Mouse (Mus musculus): Measurements from ENCODE around the gene Ccdc116. TPM values are rescaled to one million over a fixed set of nuclear protein-coding genes. Genes with fewer than 3 reads are reported as not detected.
"Not testable (repeated sequence)": the region's sequence is repeated elsewhere in the genome, so short reads cannot be mapped to it uniquely, and the experiment has no call there.

Gene Ccdc116
- 0.62 and 0.81 TPM in 2 replicates for polyA plus RNA-seq (2015; fragmentation: Nextera tagmentation; extraction: Ambion mirVana)

DNA sequence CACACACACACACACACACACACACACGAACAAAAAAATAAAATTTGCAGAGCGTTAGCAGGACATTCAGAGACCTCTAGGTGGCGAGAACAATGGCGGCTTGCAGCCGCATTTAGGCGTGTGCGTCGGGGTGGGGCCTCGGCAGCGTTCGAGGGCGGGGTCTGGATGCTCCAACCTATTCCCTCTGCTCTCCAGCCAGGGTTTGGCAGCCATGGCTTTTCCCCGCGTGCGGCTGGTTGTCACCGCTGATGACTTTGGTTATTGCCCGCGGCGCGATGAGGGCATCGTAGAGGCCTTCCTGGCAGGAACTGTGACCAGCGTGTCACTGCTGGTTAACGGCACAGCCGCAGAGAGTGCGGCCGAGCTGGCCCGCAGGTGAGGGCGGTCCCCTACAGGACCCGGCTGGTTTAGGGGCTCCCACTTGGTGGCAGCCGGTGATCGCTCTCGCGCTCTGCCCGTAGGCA, at the start of gene Ccdc116:
Ccdc116 (minus strand) TSS at position 458 of the 464 bp plus-strand sequence.
- peak within 1 kb of the TSS; percentile 98 for H3K4me2 ChIP-seq
- H3K4me1 ChIP-seq (replicated peaks) = peaks cover 20% of the 10 kb centered on the region
- peaks cover 8% of the 10 kb centered on the region; the same call in 1 of the 2 replicates for H3K36me3 ChIP-seq
- DNase-seq (peak; percentile 77), ATAC-seq (ENCODE audit: low read depth) (peak; percentile 74)
- no peaks in the 10 kb centered on the region for H3K9me3 ChIP-seq (replicated peaks)
- H3K27ac ChIP-seq = peak within 1 kb of the TSS; percentile 18; the same call in 1 of the 2 replicates
- H3K27me3 ChIP-seq = no peaks in the 10 kb centered on the region
- under 1% methylated on average over 34 of the region's 34 CpGs for WGBS (ENCODE audit: insufficient replicate concordance)
- peak within 1 kb of the TSS; percentile 78 for H3K9ac ChIP-seq
- peak within 1 kb of the TSS; percentile 70 for H3K4me3 ChIP-seq (replicated peaks)

- WGBS (ENCODE audit: insufficient replicate concordance) = 74% methylated on average over 4 of the region's 4 CpGs
- Histone ChIP-seq H3K27me3 (no peaks in the 10 kb centered on the region), H3K36me3 (peaks cover 31% of the 10 kb centered on the region), H3K4me3 (replicated peaks) (no peak overlapping the region), H3K9me3 (replicated peaks) (no peaks in the 10 kb centered on the region), H3K27ac (no peak overlapping the region), H3K9ac (no peak overlapping the region), H3K4me1 (replicated peaks) (peaks cover 41% of the 10 kb centered on the region), H3K4me2 (no peak overlapping the region)
- ATAC-seq (ENCODE audit: low read depth) (no peak), DNase-seq (no peak)
These were observed 46.8 kb upstream of the Ccdc116 start for GRCm38 (mm10) chr16:17193823-17194222.

GRCm38 (mm10) chr16:17185475-17185874, 38.4 kb upstream of the Ccdc116 start:
- H3K9me3 ChIP-seq (replicated peaks) = no peaks in the 10 kb centered on the region
- H3K27me3 ChIP-seq = no peaks in the 10 kb centered on the region
- no peak for DNase-seq
- no peak overlapping the region for H3K4me2 ChIP-seq
- ATAC-seq (ENCODE audit: low read depth) = no peak
- no peak overlapping the region for H3K27ac ChIP-seq
- H3K4me3 ChIP-seq (replicated peaks) = no peak overlapping the region
- H3K4me1 ChIP-seq (replicated peaks) = peaks cover 30% of the 10 kb centered on the region
- H3K9ac ChIP-seq = no peak overlapping the region
- H3K36me3 ChIP-seq = peaks cover 36% of the 10 kb centered on the region

GRCm38 (mm10) chr16:17183003-17183402, 36.0 kb upstream of the Ccdc116 start:
- peaks cover 36% of the 10 kb centered on the region for H3K36me3 ChIP-seq
- H3K9ac ChIP-seq = no peak overlapping the region
- no peak overlapping the region for H3K4me3 ChIP-seq (replicated peaks)
- DNase-seq = no peak
- H3K4me1 ChIP-seq (replicated peaks) = peaks cover 27% of the 10 kb centered on the region
- no peaks in the 10 kb centered on the region for H3K27me3 ChIP-seq
- 69% methylated on average over 3 of the region's 3 CpGs for WGBS (ENCODE audit: insufficient replicate concordance)
- no peak overlapping the region for H3K27ac ChIP-seq
- no peaks in the 10 kb centered on the region for H3K9me3 ChIP-seq (replicated peaks)
- H3K4me2 ChIP-seq = no peak overlapping the region
- no peak for ATAC-seq (ENCODE audit: low read depth)

DNA sequence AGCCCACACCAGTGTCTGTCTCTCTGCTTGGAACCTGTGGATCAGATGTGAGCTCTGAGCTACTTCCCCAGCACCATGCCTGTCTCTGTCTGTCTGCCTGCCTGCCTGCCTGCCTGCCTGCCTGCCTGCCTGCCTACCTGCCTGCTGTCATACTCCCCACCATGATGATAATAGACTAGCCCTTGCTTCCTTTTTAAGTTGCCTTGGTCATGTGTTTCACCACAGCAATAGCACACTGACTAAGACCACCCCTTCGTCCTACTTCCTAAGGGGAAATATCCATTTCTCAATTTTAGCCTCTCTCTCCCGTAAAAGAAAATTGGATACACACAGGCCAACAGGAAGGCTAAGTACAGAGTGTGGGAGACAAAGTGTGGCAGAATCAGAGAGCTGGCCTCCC, 35.1 kb upstream of the Ccdc116 start:
- no peak overlapping the region for H3K27ac ChIP-seq

GRCm38 (mm10) chr16:17181382-17181781, 34.4 kb upstream of the Ccdc116 start:
- H3K9me3 ChIP-seq (replicated peaks) = no peaks in the 10 kb centered on the region
- H3K27me3 ChIP-seq = no peaks in the 10 kb centered on the region
- peaks cover 35% of the 10 kb centered on the region for H3K36me3 ChIP-seq
- H3K4me3 ChIP-seq (replicated peaks) = no peak overlapping the region
- WGBS (ENCODE audit: insufficient replicate concordance) = 56% methylated on average over 4 of the region's 4 CpGs
- no peak overlapping the region for H3K9ac ChIP-seq
- H3K27ac ChIP-seq = peak overlapping the region; percentile 30
- H3K4me2 ChIP-seq = no peak overlapping the region
- peaks cover 40% of the 10 kb centered on the region for H3K4me1 ChIP-seq (replicated peaks)
- ATAC-seq (ENCODE audit: low read depth) (no peak), DNase-seq (no peak)

More for the DNA sequence above, 35.1 kb upstream of the Ccdc116 start:
- H3K9ac ChIP-seq = no peak overlapping the region
- no peaks in the 10 kb centered on the region for H3K27me3 ChIP-seq
- DNase-seq (no peak), ATAC-seq (ENCODE audit: low read depth) (0 out of 2 replicates have a peak, but pooled peaks have one; percentile 21)
- WGBS (ENCODE audit: insufficient replicate concordance) = 55% methylated on average over 2 of the region's 2 CpGs
- no peak overlapping the region for H3K4me2 ChIP-seq
- H3K36me3 ChIP-seq = peaks cover 36% of the 10 kb centered on the region
- no peaks in the 10 kb centered on the region for H3K9me3 ChIP-seq (replicated peaks)
- H3K4me1 ChIP-seq (replicated peaks) = peaks cover 35% of the 10 kb centered on the region
- H3K4me3 ChIP-seq (replicated peaks) = no peak overlapping the region

DNA sequence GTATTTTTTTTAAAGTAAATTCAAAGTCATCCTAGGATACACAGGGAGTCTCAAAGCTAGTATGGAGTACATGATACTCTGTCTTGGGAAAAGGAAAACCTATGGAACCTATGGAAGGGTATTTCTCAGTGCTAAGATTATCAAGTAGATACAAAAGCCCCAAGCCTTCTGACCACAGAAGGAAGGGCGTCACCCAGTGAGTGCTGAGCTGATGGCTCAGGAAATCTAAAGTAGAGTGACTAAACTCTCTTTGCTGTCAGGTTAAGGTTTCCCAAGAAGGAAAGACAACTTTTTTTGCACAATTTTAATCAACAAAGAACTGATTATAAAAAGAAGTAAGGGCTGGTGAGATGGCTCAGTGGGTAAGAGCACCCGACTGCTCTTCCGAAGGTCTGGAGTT, 32.7 kb upstream of the Ccdc116 start:
- Histone ChIP-seq H3K36me3 (peaks cover 33% of the 10 kb centered on the region), H3K4me3 (replicated peaks) (no peak overlapping the region), H3K4me1 (replicated peaks) (peaks cover 35% of the 10 kb centered on the region), H3K9ac (no peak overlapping the region), H3K27ac (no peak overlapping the region), H3K27me3 (no peaks in the 10 kb centered on the region), H3K9me3 (replicated peaks) (no peaks in the 10 kb centered on the region), H3K4me2 (no peak overlapping the region)
- no peak for ATAC-seq (ENCODE audit: low read depth)
- no peak for DNase-seq
- 65% methylated on average over 3 of the region's 3 CpGs for WGBS (ENCODE audit: insufficient replicate concordance)

- Histone ChIP-seq H3K4me1 (replicated peaks) (peaks cover 27% of the 10 kb centered on the region), H3K4me3 (replicated peaks) (no peak overlapping the region), H3K9me3 (replicated peaks) (no peaks in the 10 kb centered on the region), H3K27me3 (no peaks in the 10 kb centered on the region), H3K4me2 (no peak overlapping the region), H3K36me3 (peaks cover 47% of the 10 kb centered on the region), H3K27ac (no peak overlapping the region), H3K9ac (no peak overlapping the region)
- ATAC-seq (ENCODE audit: low read depth) (no peak), DNase-seq (no peak)
- WGBS (ENCODE audit: insufficient replicate concordance) = 85% methylated on average over 1 of the region's 1 CpGs
These were observed 30.7 kb upstream of the Ccdc116 start for GRCm38 (mm10) chr16:17177623-17178170.

GRCm38 (mm10) chr16:17175765-17176164, 28.7 kb upstream of the Ccdc116 start:
- no peak overlapping the region for H3K4me3 ChIP-seq (replicated peaks)
- H3K27me3 ChIP-seq = no peaks in the 10 kb centered on the region
- no peak overlapping the region for H3K4me2 ChIP-seq
- H3K4me1 ChIP-seq (replicated peaks) = peaks cover 14% of the 10 kb centered on the region
- H3K27ac ChIP-seq = no peak overlapping the region
- no peaks in the 10 kb centered on the region for H3K9me3 ChIP-seq (replicated peaks)
- H3K9ac ChIP-seq = no peak overlapping the region
- peaks cover 64% of the 10 kb centered on the region for H3K36me3 ChIP-seq
- 67% methylated on average over 2 of the region's 2 CpGs for WGBS (ENCODE audit: insufficient replicate concordance)
- ATAC-seq (ENCODE audit: low read depth) (no peak), DNase-seq (no peak)

- WGBS (ENCODE audit: insufficient replicate concordance) = 76% methylated on average over 5 of the region's 5 CpGs
- Histone ChIP-seq H3K4me1 (replicated peaks) (no peaks in the 10 kb centered on the region), H3K9ac (no peak overlapping the region), H3K27me3 (no peaks in the 10 kb centered on the region), H3K4me2 (no peak overlapping the region), H3K27ac (no peak overlapping the region), H3K36me3 (peaks cover 77% of the 10 kb centered on the region), H3K9me3 (replicated peaks) (no peaks in the 10 kb centered on the region), H3K4me3 (replicated peaks) (no peak overlapping the region)
- ATAC-seq (ENCODE audit: low read depth) (no peak), DNase-seq (no peak)
These were observed 21.0 kb upstream of the Ccdc116 start for GRCm38 (mm10) chr16:17168049-17168448.

- no peaks in the 10 kb centered on the region for H3K9me3 ChIP-seq (replicated peaks)
- DNase-seq (no peak), ATAC-seq (ENCODE audit: low read depth) (no peak)
- no peak overlapping the region for H3K9ac ChIP-seq
- H3K27me3 ChIP-seq = no peaks in the 10 kb centered on the region
- H3K27ac ChIP-seq = no peak overlapping the region
- peaks cover 75% of the 10 kb centered on the region for H3K36me3 ChIP-seq
- H3K4me1 ChIP-seq (replicated peaks) = no peaks in the 10 kb centered on the region
- no peak overlapping the region for H3K4me3 ChIP-seq (replicated peaks)
- H3K4me2 ChIP-seq = no peak overlapping the region
These were observed 20.1 kb upstream of the Ccdc116 start for GRCm38 (mm10) chr16:17167179-17167578.

DNA sequence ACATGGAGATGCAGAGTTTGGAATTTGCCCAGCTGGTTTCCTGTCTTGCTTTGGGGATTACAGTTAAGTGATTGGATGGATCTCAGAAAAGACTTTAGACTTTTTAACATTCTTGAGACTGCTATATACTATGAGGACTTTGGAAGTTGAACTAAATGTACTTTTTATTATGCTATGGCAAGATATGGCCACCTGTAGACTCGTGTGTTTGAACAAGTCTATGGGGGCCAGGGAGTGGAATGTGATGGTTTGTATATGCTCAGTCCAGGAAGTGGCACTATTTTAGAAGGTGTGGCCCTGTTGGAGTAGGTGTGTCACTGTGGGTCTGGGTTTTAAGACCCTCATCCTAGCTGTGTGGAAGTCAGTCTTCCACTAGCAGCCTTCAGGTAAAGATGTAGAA, 18.4 kb upstream of the Ccdc116 start:
- H3K9ac ChIP-seq; H3K4me1 ChIP-seq (replicated peaks); H3K27me3 ChIP-seq; H3K4me2 ChIP-seq; H3K27ac ChIP-seq; DNase-seq; ATAC-seq (ENCODE audit: low read depth); H3K4me3 ChIP-seq (replicated peaks); H3K9me3 ChIP-seq (replicated peaks): not testable (repeated sequence)
- 78% methylated on average over 1 of the region's 1 CpGs for WGBS (ENCODE audit: insufficient replicate concordance)
- peaks cover 64% of the 10 kb centered on the region for H3K36me3 ChIP-seq
